Mouse (Mus musculus) brain, embryonic 14.5 days (tissue): ENCODE data around the gene Agmo.

Source experiments
- CTCF ChIP-seq: fragments of 200-500 bp; IDR thresholded peaks from 2 replicates; pipeline ENCODE4 v1.5.1; 2012; ENCODE audit warnings: inconsistent platforms, mild to moderate bottlenecking, moderate library complexity, borderline replicate concordance; ENCODE audit not compliant: insufficient read depth, insufficient read length; ENCODE audit errors: extremely low read depth
- POLR2A ChIP-seq: fragments of 200-500 bp; IDR thresholded peaks from 2 replicates; pipeline ENCODE4 v1.6.1; 2012; ENCODE audit warnings: mild to moderate bottlenecking, inconsistent platforms, borderline replicate concordance; ENCODE audit not compliant: poor library complexity, insufficient read depth, insufficient read length, severe bottlenecking; ENCODE audit errors: extremely low read depth

- no peak for TF ChIP-seq CTCF
- TF ChIP-seq POLR2A: no peak
Observed at GRCm38 (mm10) chr12:37426350-37426749, 184.9 kb downstream of the Agmo start.
